Mouse (Mus musculus): ENCODE results near the gene Espn. TPM values are rescaled to one million over a fixed set of nuclear protein-coding genes. Genes with fewer than 3 reads are reported as not detected.

Gene Espn
- total and polyA plus RNA-seq, 2 experiments from 2014 or later = 0.47 to 0.71 TPM

DNA sequence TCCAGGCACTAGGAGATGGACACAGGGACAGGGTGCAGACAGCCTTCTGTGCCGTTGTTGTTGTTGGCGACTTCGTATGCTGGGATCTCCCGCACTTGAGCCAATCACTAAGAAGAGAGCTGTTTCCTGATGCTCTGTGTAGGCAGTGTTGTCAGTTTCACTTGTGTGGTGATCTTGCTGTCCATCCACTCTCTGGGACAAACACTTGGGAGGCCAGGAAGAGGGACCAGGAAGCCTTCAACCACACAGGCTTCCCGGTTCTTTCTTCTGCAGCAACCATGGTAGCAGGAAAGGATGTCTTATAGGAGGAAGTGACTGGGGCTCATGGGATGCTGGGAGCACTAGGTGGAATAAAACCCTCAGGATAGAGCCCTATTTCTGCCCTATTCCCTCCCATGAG is 38.5 kb upstream of the Espn start:
- 71% methylated on average over 5 of the region's 5 CpGs for WGBS
- H3K27ac ChIP-seq = peak overlapping the region; percentile 11; the same call in 1 of the 2 replicates
- H3K4me3 ChIP-seq (ENCODE audit: low read length) = no peak overlapping the region
- H3K27me3 ChIP-seq (ENCODE audit: insufficient read depth, low read length) = no peaks in the 10 kb centered on the region
- ATAC-seq = no peak
- no peak overlapping the region for H3K4me2 ChIP-seq (ENCODE audit: low read depth, low read length)
- TF ChIP-seq CTCF (IDR thresholded peaks at IDR 0.05; ENCODE audit: low read depth) = no peak
- no peaks in the 10 kb centered on the region for H3K36me3 ChIP-seq (ENCODE audit: insufficient read depth, low read length)
- no peaks in the 10 kb centered on the region for H3K9me3 ChIP-seq (ENCODE audit: low read length)
- no peak for DNase-seq (ENCODE audit: low spot score)
- peaks cover 11% of the 10 kb centered on the region for H3K4me1 ChIP-seq (ENCODE audit: insufficient read depth, low read length)
- no peak overlapping the region for H3K9ac ChIP-seq (replicated peaks; ENCODE audit: low read length)

DNA sequence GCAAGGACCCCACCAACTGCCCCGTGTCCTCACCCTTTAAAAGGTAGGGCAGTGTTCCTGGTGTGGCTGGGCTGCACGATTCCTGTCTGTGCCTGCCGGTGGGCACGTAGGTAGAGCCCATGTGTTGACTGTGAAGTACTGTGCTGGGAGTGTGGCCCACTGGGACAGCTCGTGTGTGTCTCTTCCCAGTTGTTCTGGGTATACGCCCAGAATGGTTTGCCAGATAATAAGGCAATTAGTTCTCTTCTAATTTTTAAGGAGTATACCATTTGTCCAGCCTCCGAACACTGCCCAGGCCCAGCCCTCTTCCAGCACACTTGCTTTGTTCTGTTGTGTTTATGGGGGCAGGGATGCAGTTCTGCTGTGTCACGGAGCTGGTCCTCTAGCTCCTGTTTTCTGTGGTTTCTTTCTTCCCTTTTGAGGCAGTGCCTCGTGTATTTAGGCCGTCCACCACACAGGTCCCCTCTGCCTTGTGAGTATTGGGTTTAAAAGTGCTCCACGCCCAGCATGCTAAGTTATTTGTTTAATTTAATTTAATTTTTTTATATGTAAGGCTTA is 38.0 kb upstream of the Espn start:
- Histone ChIP-seq H3K9ac (replicated peaks; ENCODE audit: low read length) (no peak overlapping the region), H3K27me3 (ENCODE audit: insufficient read depth, low read length) (no peaks in the 10 kb centered on the region), H3K36me3 (ENCODE audit: insufficient read depth, low read length) (no peaks in the 10 kb centered on the region), H3K4me1 (ENCODE audit: insufficient read depth, low read length) (peaks cover 12% of the 10 kb centered on the region), H3K9me3 (ENCODE audit: low read length) (no peaks in the 10 kb centered on the region), H3K27ac (0 out of 2 replicates have a peak overlapping the region, but pooled peaks have one; percentile 11), H3K4me2 (ENCODE audit: low read depth, low read length) (no peak overlapping the region), H3K4me3 (ENCODE audit: low read length) (no peak overlapping the region)
- no peak for TF ChIP-seq CTCF (IDR thresholded peaks at IDR 0.05; ENCODE audit: low read depth)
- ATAC-seq = no peak
- 57% methylated on average over 11 of the region's 11 CpGs for WGBS
- DNase-seq (ENCODE audit: low spot score) = no peak

DNA sequence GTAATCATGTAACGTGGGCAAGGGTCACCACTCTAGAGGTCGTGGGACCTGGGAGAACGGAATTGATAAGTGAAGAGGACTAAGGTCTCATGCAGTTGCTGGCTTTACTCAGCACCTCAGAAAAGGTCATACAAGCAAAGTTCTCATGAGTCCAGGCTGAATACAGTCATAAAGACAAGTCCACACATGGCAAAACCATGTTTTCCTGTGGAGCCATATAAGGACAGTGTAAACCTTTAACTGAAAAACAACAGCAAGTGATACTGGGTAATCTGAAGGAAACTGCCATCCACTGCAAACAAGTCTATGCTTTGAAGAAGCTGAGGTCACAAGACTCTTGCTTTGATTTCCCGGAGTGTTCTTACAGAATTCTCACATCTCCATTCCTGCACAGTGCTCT is 37.5 kb upstream of the Espn start:
- Histone ChIP-seq H3K9ac (replicated peaks; ENCODE audit: low read length) (no peak overlapping the region), H3K9me3 (ENCODE audit: low read length) (no peaks in the 10 kb centered on the region), H3K4me2 (ENCODE audit: low read depth, low read length) (no peak overlapping the region), H3K4me1 (ENCODE audit: insufficient read depth, low read length) (peaks cover 12% of the 10 kb centered on the region), H3K4me3 (ENCODE audit: low read length) (no peak overlapping the region), H3K36me3 (ENCODE audit: insufficient read depth, low read length) (no peaks in the 10 kb centered on the region), H3K27me3 (ENCODE audit: insufficient read depth, low read length) (no peaks in the 10 kb centered on the region), H3K27ac (no peak overlapping the region)
- 89% methylated on average over 4 of the region's 4 CpGs for WGBS
- DNase-seq (ENCODE audit: low spot score) (no peak), ATAC-seq (no peak)
- TF ChIP-seq CTCF (IDR thresholded peaks at IDR 0.05; ENCODE audit: low read depth) = no peak

DNA sequence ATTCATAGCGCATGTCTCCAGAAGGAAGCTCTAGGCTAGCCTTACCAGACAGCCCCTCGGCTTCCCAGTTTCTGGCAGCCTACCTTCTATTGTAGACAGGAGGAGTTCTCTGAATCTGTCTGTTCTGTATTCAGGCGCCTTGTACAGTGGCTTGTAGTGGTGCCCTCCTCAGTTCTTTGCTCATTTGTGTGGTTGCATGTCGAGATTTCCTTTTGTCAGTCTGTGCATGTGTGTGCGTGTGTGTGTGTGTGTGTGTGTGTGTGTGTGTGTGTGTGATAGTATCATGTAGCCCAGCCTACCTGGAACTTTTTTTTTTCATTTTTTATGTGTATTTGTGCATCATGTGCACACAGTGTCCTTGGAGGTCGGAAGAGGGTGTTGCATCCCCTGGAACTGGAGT is 36.9 kb upstream of the Espn start:
- H3K27ac ChIP-seq = no peak overlapping the region
- ATAC-seq = no peak
- H3K4me2 ChIP-seq (ENCODE audit: low read depth, low read length) = no peak overlapping the region
- H3K4me1 ChIP-seq (ENCODE audit: insufficient read depth, low read length) = peaks cover 12% of the 10 kb centered on the region
- no peak overlapping the region for H3K4me3 ChIP-seq (ENCODE audit: low read length)
- H3K36me3 ChIP-seq (ENCODE audit: insufficient read depth, low read length) = no peaks in the 10 kb centered on the region
- TF ChIP-seq CTCF (IDR thresholded peaks at IDR 0.05; ENCODE audit: low read depth) = no peak
- WGBS = 84% methylated on average over 6 of the region's 6 CpGs
- no peaks in the 10 kb centered on the region for H3K27me3 ChIP-seq (ENCODE audit: insufficient read depth, low read length)
- H3K9me3 ChIP-seq (ENCODE audit: low read length) = no peaks in the 10 kb centered on the region
- no peak for DNase-seq (ENCODE audit: low spot score)
- no peak overlapping the region for H3K9ac ChIP-seq (replicated peaks; ENCODE audit: low read length)

DNA sequence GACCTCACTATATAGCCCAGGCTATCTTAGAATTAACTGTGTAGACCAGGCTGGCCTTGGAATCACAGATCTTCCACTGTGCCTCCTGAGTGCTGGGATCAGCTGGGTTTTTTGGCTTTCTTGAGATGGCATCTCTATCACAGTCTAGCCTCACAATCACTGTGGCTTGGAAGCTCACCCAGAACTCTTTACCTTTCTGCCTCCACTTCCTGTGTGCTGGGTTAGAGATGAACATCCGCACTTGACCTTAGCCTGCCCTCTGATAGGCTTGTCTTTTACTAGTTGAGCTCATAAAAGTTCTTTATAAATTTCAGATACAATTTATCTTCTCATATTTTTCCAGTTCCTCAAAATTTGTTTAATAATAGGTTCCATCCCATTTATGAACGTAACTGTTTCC is 36.5 kb upstream of the Espn start:
- Histone ChIP-seq H3K9ac (replicated peaks; ENCODE audit: low read length) (no peak overlapping the region), H3K4me2 (ENCODE audit: low read depth, low read length) (no peak overlapping the region), H3K4me3 (ENCODE audit: low read length) (no peak overlapping the region), H3K27ac (no peak overlapping the region), H3K36me3 (ENCODE audit: insufficient read depth, low read length) (no peaks in the 10 kb centered on the region), H3K4me1 (ENCODE audit: insufficient read depth, low read length) (peaks cover 12% of the 10 kb centered on the region), H3K9me3 (ENCODE audit: low read length) (no peaks in the 10 kb centered on the region), H3K27me3 (ENCODE audit: insufficient read depth, low read length) (no peaks in the 10 kb centered on the region)
- ATAC-seq (no peak), DNase-seq (ENCODE audit: low spot score) (no peak)
- no peak for TF ChIP-seq CTCF (IDR thresholded peaks at IDR 0.05; ENCODE audit: low read depth)
- WGBS = 92% methylated on average over 2 of the region's 2 CpGs

DNA sequence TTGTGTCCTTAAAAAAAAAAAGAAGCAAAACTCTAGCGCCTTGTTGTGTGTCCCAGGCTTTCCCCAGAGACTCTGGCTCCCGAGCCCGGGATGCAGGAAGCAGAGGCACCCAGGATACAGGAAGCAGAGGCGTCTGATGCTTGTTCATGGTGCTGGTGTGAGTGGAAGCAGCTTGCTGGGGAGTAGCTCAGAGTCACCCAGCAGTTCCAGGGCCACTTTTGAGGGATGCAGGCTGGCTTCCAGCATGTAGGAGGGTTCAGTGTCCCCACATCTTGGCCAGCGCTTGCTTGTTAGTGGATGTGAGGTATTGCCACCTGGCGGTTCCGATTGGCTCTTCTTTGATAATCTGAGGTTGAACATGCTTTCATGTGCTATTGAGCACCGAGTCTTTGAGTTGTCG is 35.0 kb upstream of the Espn start:
- Histone ChIP-seq H3K9me3 (ENCODE audit: low read length) (no peaks in the 10 kb centered on the region), H3K36me3 (ENCODE audit: insufficient read depth, low read length) (no peaks in the 10 kb centered on the region), H3K27me3 (ENCODE audit: insufficient read depth, low read length) (no peaks in the 10 kb centered on the region), H3K4me2 (ENCODE audit: low read depth, low read length) (no peak overlapping the region), H3K9ac (replicated peaks; ENCODE audit: low read length) (no peak overlapping the region), H3K4me3 (ENCODE audit: low read length) (no peak overlapping the region), H3K4me1 (ENCODE audit: insufficient read depth, low read length) (peaks cover 12% of the 10 kb centered on the region), H3K27ac (peak overlapping the region; percentile 41; the same call in 1 of the 2 replicates)
- WGBS = 75% methylated on average over 9 of the region's 9 CpGs
- TF ChIP-seq CTCF (IDR thresholded peaks at IDR 0.05; ENCODE audit: low read depth) = no peak
- ATAC-seq = no peak
- no peak for DNase-seq (ENCODE audit: low spot score)

DNA sequence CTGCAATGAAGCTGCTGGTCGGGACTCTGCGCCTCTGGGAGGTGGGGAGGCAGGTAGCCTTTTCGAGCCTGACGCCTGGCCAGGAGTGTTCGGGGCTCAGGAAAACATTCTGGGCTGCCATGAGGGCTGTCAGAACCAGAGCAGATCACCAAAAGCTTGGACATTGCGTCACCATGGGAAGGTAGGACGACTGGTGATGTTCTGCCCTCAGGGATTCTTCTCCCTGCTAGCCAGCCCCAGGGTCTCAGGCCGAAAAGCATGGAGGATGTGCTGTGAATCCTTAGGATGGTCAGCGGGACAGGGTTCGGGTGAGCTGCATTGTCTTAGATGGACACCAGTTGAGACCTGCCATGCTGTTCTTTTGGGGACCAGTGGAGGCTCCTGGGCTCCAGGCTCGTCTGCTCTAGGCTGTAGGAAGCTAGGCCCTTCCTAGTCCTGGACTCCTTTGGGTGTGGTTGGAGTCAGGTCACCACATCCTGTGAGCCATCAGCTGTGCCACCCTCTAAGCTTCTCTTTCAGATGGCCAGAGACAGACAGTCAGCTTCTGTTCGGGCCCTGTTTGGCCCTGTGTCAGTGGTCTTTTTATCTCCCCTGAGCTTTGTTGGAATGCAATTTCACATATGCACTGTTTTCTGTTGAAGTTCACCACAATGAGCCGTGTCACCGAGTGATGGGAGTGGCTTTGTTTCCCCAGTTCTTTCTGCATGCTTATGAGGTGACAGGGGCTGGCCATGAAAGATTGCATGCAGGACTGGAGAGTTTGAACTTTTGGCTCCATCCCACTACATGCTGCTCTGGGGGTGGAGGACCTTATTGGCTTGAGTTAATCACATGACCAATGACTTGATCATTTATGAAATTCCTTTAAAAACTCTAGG is 34.3 kb upstream of the Espn start:
- peaks cover 12% of the 10 kb centered on the region for H3K4me1 ChIP-seq (ENCODE audit: insufficient read depth, low read length)
- no peaks in the 10 kb centered on the region for H3K9me3 ChIP-seq (ENCODE audit: low read length)
- peak overlapping the region; percentile 36; the same call in 1 of the 2 replicates for H3K9ac ChIP-seq (replicated peaks; ENCODE audit: low read length)
- H3K4me3 ChIP-seq (ENCODE audit: low read length) = no peak overlapping the region
- TF ChIP-seq CTCF (IDR thresholded peaks at IDR 0.05; ENCODE audit: low read depth) = no peak
- DNase-seq (ENCODE audit: low spot score) (no peak), ATAC-seq (no peak)
- peak overlapping the region; percentile 82 for H3K27ac ChIP-seq
- H3K36me3 ChIP-seq (ENCODE audit: insufficient read depth, low read length) = no peaks in the 10 kb centered on the region
- H3K4me2 ChIP-seq (ENCODE audit: low read depth, low read length) = peak overlapping the region; percentile 40
- WGBS = 30% methylated on average over 14 of the region's 14 CpGs
- no peaks in the 10 kb centered on the region for H3K27me3 ChIP-seq (ENCODE audit: insufficient read depth, low read length)

All from hindbrain, postnatal 0 days (tissue).